Mouse (Mus musculus): Measurements from ENCODE around the gene Ednrb. TPM values are rescaled to one million over a fixed set of nuclear protein-coding genes. Genes with fewer than 3 reads are reported as not detected.
A peak's percentile ranks its signal among the peaks of the same experiment; 100 is the strongest.

Ednrb gene
- polyA plus RNA-seq, 1 experiment from 2014 or later: 7.4 TPM

DNA sequence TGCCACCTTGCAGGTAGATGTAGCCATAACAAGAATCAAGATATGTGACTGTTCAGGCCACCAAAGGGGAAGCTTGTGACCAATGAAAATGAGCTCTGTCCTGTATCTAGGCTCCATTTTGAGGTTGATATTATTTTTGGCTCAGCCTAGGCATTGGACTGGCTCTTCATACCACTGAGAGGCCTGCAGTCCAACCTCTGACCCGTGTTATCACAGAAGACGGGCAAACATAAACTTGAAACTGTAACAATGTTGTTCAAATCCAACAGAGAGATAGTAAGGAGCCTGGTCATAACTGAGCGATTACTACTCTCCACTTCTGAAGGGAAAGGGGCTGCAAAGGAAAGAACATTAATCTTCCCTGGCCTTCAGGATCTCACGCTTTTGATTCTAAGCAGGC is 11.7 kb downstream of the Ednrb start:
- ATAC-seq (ENCODE audit: low read depth): no peak
- no peak overlapping the region for H3K9ac ChIP-seq (ENCODE audit: low read depth, low read length)

GRCm38 (mm10) chr14:103831007-103831406 is 13.2 kb downstream of the Ednrb start:
- 65% methylated on average over 5 of the region's 5 CpGs for WGBS (ENCODE audit: insufficient replicate concordance)
- Histone ChIP-seq H3K27ac (ENCODE audit: low read length) (no peak overlapping the region), H3K36me3 (ENCODE audit: control insufficient read depth, insufficient read depth) (no peaks in the 10 kb centered on the region), H3K4me2 (ENCODE audit: low read depth, low read length) (no peak overlapping the region), H3K27me3 (ENCODE audit: control insufficient read depth, insufficient read depth, low read depth, low read length) (no peaks in the 10 kb centered on the region), H3K9ac (ENCODE audit: low read depth, low read length) (no peak overlapping the region), H3K9me3 (replicated peaks; ENCODE audit: control insufficient read depth, low read length) (no peaks in the 10 kb centered on the region), H3K4me3 (ENCODE audit: low read depth, low read length) (no peak overlapping the region), H3K4me1 (ENCODE audit: control insufficient read depth, low read depth, low read length) (no peaks in the 10 kb centered on the region)
- no peak for ATAC-seq (ENCODE audit: low read depth)

More for the DNA sequence above, 11.7 kb downstream of the Ednrb start:
- no peaks in the 10 kb centered on the region for H3K36me3 ChIP-seq (ENCODE audit: control insufficient read depth, insufficient read depth)
- WGBS (ENCODE audit: insufficient replicate concordance): 67% methylated on average over 4 of the region's 4 CpGs
- H3K4me1 ChIP-seq (ENCODE audit: control insufficient read depth, low read depth, low read length): no peaks in the 10 kb centered on the region
- H3K27ac ChIP-seq (ENCODE audit: low read length): no peak overlapping the region
- no peak overlapping the region for H3K4me2 ChIP-seq (ENCODE audit: low read depth, low read length)
- no peaks in the 10 kb centered on the region for H3K9me3 ChIP-seq (replicated peaks; ENCODE audit: control insufficient read depth, low read length)
- no peak overlapping the region for H3K4me3 ChIP-seq (ENCODE audit: low read depth, low read length)
- H3K27me3 ChIP-seq (ENCODE audit: control insufficient read depth, insufficient read depth, low read depth, low read length): no peaks in the 10 kb centered on the region

DNA sequence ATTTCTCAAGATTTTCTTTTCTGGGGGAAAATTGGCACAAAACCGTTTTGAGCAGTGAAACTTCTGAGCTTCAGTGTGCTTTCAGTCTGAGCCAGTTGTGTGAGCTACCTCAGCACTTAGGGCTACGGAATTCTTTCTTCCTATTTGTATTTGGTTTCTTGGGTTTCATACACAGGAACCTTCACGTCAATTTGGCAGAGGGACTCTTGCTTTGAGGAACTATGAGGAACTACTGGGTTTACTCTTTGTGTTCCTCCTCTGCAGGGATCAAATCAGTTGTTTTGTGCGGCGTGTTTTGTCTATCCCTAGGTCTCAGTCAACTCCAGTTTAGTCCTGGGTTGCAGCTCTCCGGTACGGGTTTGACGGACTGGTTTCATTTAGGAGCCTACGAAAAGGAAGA is 17.9 kb downstream of the Ednrb start:
- ATAC-seq (ENCODE audit: low read depth): no peak
- 50% methylated on average over 9 of the region's 9 CpGs for WGBS (ENCODE audit: insufficient replicate concordance)
- Histone ChIP-seq H3K9ac (ENCODE audit: low read depth, low read length) (no peak overlapping the region), H3K4me1 (ENCODE audit: control insufficient read depth, low read depth, low read length) (no peaks in the 10 kb centered on the region), H3K4me3 (ENCODE audit: low read depth, low read length) (no peak overlapping the region), H3K36me3 (ENCODE audit: control insufficient read depth, insufficient read depth) (no peaks in the 10 kb centered on the region), H3K27ac (ENCODE audit: low read length) (no peak overlapping the region), H3K4me2 (ENCODE audit: low read depth, low read length) (no peak overlapping the region), H3K27me3 (ENCODE audit: control insufficient read depth, insufficient read depth, low read depth, low read length) (no peaks in the 10 kb centered on the region), H3K9me3 (replicated peaks; ENCODE audit: control insufficient read depth, low read length) (no peaks in the 10 kb centered on the region)

- H3K36me3 ChIP-seq (ENCODE audit: control insufficient read depth, insufficient read depth): no peaks in the 10 kb centered on the region
- no peaks in the 10 kb centered on the region for H3K9me3 ChIP-seq (replicated peaks; ENCODE audit: control insufficient read depth, low read length)
- no peak overlapping the region for H3K4me2 ChIP-seq (ENCODE audit: low read depth, low read length)
- no peak overlapping the region for H3K27ac ChIP-seq (ENCODE audit: low read length)
- no peak for ATAC-seq (ENCODE audit: low read depth)
- no peaks in the 10 kb centered on the region for H3K4me1 ChIP-seq (ENCODE audit: control insufficient read depth, low read depth, low read length)
- H3K9ac ChIP-seq (ENCODE audit: low read depth, low read length): no peak overlapping the region
- H3K27me3 ChIP-seq (ENCODE audit: control insufficient read depth, insufficient read depth, low read depth, low read length): no peaks in the 10 kb centered on the region
- no peak overlapping the region for H3K4me3 ChIP-seq (ENCODE audit: low read depth, low read length)
- WGBS (ENCODE audit: insufficient replicate concordance): 70% methylated on average over 5 of the region's 5 CpGs
Observed at GRCm38 (mm10) chr14:103825934-103826333, 18.3 kb downstream of the Ednrb start.

- ATAC-seq (ENCODE audit: low read depth): no peak
- H3K4me3 ChIP-seq (ENCODE audit: low read depth, low read length): no peak overlapping the region
- H3K27me3 ChIP-seq (ENCODE audit: control insufficient read depth, insufficient read depth, low read depth, low read length): no peaks in the 10 kb centered on the region
- no peaks in the 10 kb centered on the region for H3K4me1 ChIP-seq (ENCODE audit: control insufficient read depth, low read depth, low read length)
- no peak overlapping the region for H3K4me2 ChIP-seq (ENCODE audit: low read depth, low read length)
- no peak overlapping the region for H3K27ac ChIP-seq (ENCODE audit: low read length)
- no peaks in the 10 kb centered on the region for H3K9me3 ChIP-seq (replicated peaks; ENCODE audit: control insufficient read depth, low read length)
- no peak overlapping the region for H3K9ac ChIP-seq (ENCODE audit: low read depth, low read length)
- 58% methylated on average over 7 of the region's 7 CpGs for WGBS (ENCODE audit: insufficient replicate concordance)
- no peaks in the 10 kb centered on the region for H3K36me3 ChIP-seq (ENCODE audit: control insufficient read depth, insufficient read depth)
Observed at GRCm38 (mm10) chr14:103823501-103823900, 20.7 kb downstream of the Ednrb start.

DNA sequence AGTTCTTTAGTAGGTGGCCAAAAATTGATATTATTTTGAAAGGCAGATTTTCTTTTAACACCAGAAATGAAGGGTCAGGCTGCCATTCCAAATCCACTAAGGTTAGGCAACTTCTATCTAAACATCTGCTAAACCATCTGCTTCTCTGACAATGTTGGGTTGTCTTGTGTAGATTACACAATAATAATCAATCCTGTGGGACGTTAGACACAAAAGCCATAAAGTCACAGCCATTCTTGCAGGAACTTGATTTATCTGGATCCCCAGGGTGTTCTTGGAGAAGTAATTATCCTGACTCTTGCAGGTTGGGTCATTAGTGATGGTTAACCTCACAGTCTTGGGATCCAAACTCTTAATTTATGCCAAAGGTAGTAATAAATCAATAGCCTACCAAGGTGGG is 21.6 kb downstream of the Ednrb start:
- no peak overlapping the region for H3K27ac ChIP-seq (ENCODE audit: low read length)
- no peak for ATAC-seq (ENCODE audit: low read depth)
- H3K36me3 ChIP-seq (ENCODE audit: control insufficient read depth, insufficient read depth): no peaks in the 10 kb centered on the region
- no peak overlapping the region for H3K4me2 ChIP-seq (ENCODE audit: low read depth, low read length)
- no peak overlapping the region for H3K9ac ChIP-seq (ENCODE audit: low read depth, low read length)
- H3K27me3 ChIP-seq (ENCODE audit: control insufficient read depth, insufficient read depth, low read depth, low read length): no peaks in the 10 kb centered on the region
- H3K4me1 ChIP-seq (ENCODE audit: control insufficient read depth, low read depth, low read length): no peaks in the 10 kb centered on the region
- no peak overlapping the region for H3K4me3 ChIP-seq (ENCODE audit: low read depth, low read length)
- H3K9me3 ChIP-seq (replicated peaks; ENCODE audit: control insufficient read depth, low read length): no peaks in the 10 kb centered on the region
- 45% methylated on average over 1 of the region's 1 CpGs for WGBS (ENCODE audit: insufficient replicate concordance)

- 52% methylated on average over 25 of the region's 25 CpGs for WGBS (ENCODE audit: insufficient replicate concordance)
- no peak for ATAC-seq (ENCODE audit: low read depth)
- H3K4me2 ChIP-seq (ENCODE audit: low read depth, low read length): no peak overlapping the region
- no peaks in the 10 kb centered on the region; the same call in 1 of the 2 replicates for H3K4me1 ChIP-seq (ENCODE audit: control insufficient read depth, low read depth, low read length)
- H3K9ac ChIP-seq (ENCODE audit: low read depth, low read length): no peak overlapping the region
- no peak overlapping the region for H3K27ac ChIP-seq (ENCODE audit: low read length)
- H3K36me3 ChIP-seq (ENCODE audit: control insufficient read depth, insufficient read depth): no peaks in the 10 kb centered on the region
- H3K4me3 ChIP-seq (ENCODE audit: low read depth, low read length): no peak overlapping the region
- H3K9me3 ChIP-seq (replicated peaks; ENCODE audit: control insufficient read depth, low read length): no peaks in the 10 kb centered on the region
- H3K27me3 ChIP-seq (ENCODE audit: control insufficient read depth, insufficient read depth, low read depth, low read length): no peaks in the 10 kb centered on the region
Observed at GRCm38 (mm10) chr14:103816637-103817308, 27.4 kb downstream of the Ednrb start.

DNA sequence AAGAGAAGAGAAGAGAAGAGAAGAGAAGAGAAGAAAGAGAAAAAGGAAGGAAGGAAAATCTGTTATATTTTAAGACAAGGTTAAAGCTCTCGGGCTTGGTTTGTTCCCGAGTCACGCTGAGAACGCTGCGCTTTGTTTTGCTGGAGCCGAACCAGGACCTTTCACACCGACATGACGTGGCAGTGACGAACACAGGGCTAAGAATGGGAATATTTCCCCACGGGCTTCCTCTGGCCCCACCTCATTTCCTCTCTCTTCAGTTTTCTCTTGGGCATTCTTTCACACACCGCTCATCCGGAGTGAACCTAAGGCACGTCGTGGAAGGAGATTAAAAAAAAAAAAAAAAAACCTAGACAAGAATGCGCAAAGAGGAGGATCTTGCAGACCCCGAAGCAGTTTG is 28.7 kb downstream of the Ednrb start:
- H3K27ac ChIP-seq (ENCODE audit: low read length): no peak overlapping the region

GRCm38 (mm10) chr14:103814015-103814691 is 30.0 kb downstream of the Ednrb start:
- no peaks in the 10 kb centered on the region for H3K27me3 ChIP-seq (ENCODE audit: control insufficient read depth, insufficient read depth, low read depth, low read length)
- no peak overlapping the region for H3K27ac ChIP-seq (ENCODE audit: low read length)
- ATAC-seq (ENCODE audit: low read depth): peak; percentile 68
- no peaks in the 10 kb centered on the region; the same call in 1 of the 2 replicates for H3K4me1 ChIP-seq (ENCODE audit: control insufficient read depth, low read depth, low read length)
- no peaks in the 10 kb centered on the region for H3K9me3 ChIP-seq (replicated peaks; ENCODE audit: control insufficient read depth, low read length)
- no peak overlapping the region for H3K4me3 ChIP-seq (ENCODE audit: low read depth, low read length)
- H3K4me2 ChIP-seq (ENCODE audit: low read depth, low read length): no peak overlapping the region
- no peaks in the 10 kb centered on the region for H3K36me3 ChIP-seq (ENCODE audit: control insufficient read depth, insufficient read depth)
- WGBS (ENCODE audit: insufficient replicate concordance): 35% methylated on average over 10 of the region's 10 CpGs
- H3K9ac ChIP-seq (ENCODE audit: low read depth, low read length): no peak overlapping the region

More for the DNA sequence above, 28.7 kb downstream of the Ednrb start:
- no peaks in the 10 kb centered on the region for H3K9me3 ChIP-seq (replicated peaks; ENCODE audit: control insufficient read depth, low read length)
- H3K27me3 ChIP-seq (ENCODE audit: control insufficient read depth, insufficient read depth, low read depth, low read length): no peaks in the 10 kb centered on the region
- peak overlapping the region; percentile 37; the same call in 1 of the 2 replicates for H3K4me2 ChIP-seq (ENCODE audit: low read depth, low read length)
- H3K4me1 ChIP-seq (ENCODE audit: control insufficient read depth, low read depth, low read length): no peaks in the 10 kb centered on the region; the same call in 1 of the 2 replicates
- no peaks in the 10 kb centered on the region for H3K36me3 ChIP-seq (ENCODE audit: control insufficient read depth, insufficient read depth)
- 22% methylated on average over 16 of the region's 16 CpGs for WGBS (ENCODE audit: insufficient replicate concordance)
- no peak overlapping the region for H3K9ac ChIP-seq (ENCODE audit: low read depth, low read length)
- ATAC-seq (ENCODE audit: low read depth): 0 out of 2 replicates have a peak, but pooled peaks have one; percentile 16
- no peak overlapping the region for H3K4me3 ChIP-seq (ENCODE audit: low read depth, low read length)
